ENCODE assay signal across 9 mouse cellular contexts in the genomic region with DNA sequence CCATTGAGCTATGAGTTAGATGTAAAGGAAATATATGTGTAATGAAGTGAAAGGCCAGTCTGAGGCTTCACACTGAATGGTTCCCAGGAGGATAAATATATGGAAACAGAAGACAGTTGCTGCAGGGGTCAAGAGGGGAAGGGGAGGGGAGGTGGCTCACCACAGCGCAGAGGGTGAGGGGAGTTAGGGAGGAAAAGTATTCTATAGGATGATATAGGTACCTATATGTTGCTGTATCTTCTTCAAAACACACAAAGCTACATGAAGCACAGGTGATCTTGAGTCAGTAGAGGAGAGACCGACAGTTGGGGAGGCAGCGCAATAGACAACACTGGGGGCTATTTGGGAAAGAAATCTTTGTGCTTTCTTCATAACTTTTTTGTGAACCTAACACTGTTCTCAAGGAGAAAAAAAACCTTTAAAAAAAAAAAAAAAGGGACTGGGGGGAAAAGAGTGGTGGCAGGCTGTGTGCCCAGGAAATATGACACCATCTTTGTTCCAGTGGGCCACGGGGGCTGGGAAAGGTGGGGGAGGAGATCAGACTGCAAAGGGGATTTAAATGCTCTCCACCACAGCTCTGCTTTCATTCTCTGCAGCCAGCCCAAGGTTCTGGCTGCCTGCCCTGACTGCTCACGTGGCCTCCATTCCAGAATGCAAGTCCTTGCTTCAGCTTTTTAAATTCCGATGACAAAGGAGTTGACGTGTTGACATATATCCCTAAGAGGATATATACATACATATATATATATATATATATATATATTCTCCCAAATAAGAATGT.
DNase-seq lines count a peak whose midpoint lies in the region; ATAC-seq and TF ChIP-seq lines count a peak whose summit lies in the region.
"Had no signal": no experiment of that assay in that cellular context is flagged by ENCODE, and none has a peak within 500 bp of the region (broad histone marks: within the 10 kb centered on the region; RNA-seq: fewer than 3 reads in every experiment).

No protein-coding gene starts in this region.

- H3K27me3 ChIP-seq in embryonic facial prominence, embryonic 12.5 days: no peaks in the 10 kb centered on the region
- H3K27me3 ChIP-seq in heart, embryonic 14.5 days (ENCODE audit: control insufficient read depth, insufficient read depth, low read length): no peaks in the 10 kb centered on the region
- H3K27me3 ChIP-seq in kidney, postnatal 0 days (ENCODE audit: insufficient read depth, low read length): no peaks in the 10 kb centered on the region

- H3K9ac ChIP-seq in embryonic facial prominence, embryonic 12.5 days: no peak overlapping the region
- H3K9ac ChIP-seq in heart, embryonic 14.5 days (ENCODE audit: low read length): no peak overlapping the region
- H3K9ac ChIP-seq in kidney, postnatal 0 days (ENCODE audit: low read depth, low read length): no peak overlapping the region

- TF ChIP-seq CTCF in kidney, postnatal 0 days (IDR thresholded peaks at IDR 0.05; ENCODE audit: low read depth): no peak

- peaks cover 7% of the 10 kb centered on the region for H3K4me1 ChIP-seq in embryonic facial prominence, embryonic 12.5 days
- peaks cover 17 to 30% of the 10 kb centered on the region in 2 experiments for H3K4me1 ChIP-seq in heart, embryonic 14.5 days (ENCODE audit: control insufficient read depth in 2 of 2, insufficient read depth in 2 of 2, low read length in 2 of 2)
- peaks cover 6% of the 10 kb centered on the region; the same call in 1 of the 2 replicates for H3K4me1 ChIP-seq in kidney, postnatal 0 days (replicated peaks; ENCODE audit: insufficient read depth, low read length)

- peak; percentile 91 for ATAC-seq in embryonic facial prominence, embryonic 12.5 days (ENCODE audit: insufficient number of reproducible peaks, insufficient read depth, low FRiP score, low TSS enrichment)
- peak; percentile 84 for ATAC-seq in heart, embryonic 14.5 days (ENCODE audit: insufficient number of reproducible peaks, insufficient read depth, low FRiP score, low read depth)
- ATAC-seq in kidney, postnatal 0 days (replicated peaks; ENCODE audit: low FRiP score, low read depth): peak; percentile 54; the same call in 1 of the 2 replicates
- no peak for ATAC-seq in erythroid progenitor cell, adult 5-6 weeks (replicated peaks; ENCODE audit: low FRiP score, poor library complexity, severe bottlenecking)

- peak; percentile 91 for DNase-seq in heart, adult 11 months
- no peak for DNase-seq in heart, postnatal 25 days (ENCODE audit: low spot score)
- peak; percentile 82 for DNase-seq in kidney, postnatal 0 days (ENCODE audit: low spot score)
- DNase-seq in lung, postnatal 25 days (ENCODE audit: low spot score): peak; percentile 8
- DNase-seq in right cerebral cortex, postnatal 10 days (ENCODE audit: low spot score in 2 of 2): peak; percentile 83 to 84

- 18% methylated on average over 7 of the region's 7 CpGs for WGBS in embryonic facial prominence, embryonic 12.5 days
- WGBS in heart, embryonic 14.5 days: 29% methylated on average over 7 of the region's 7 CpGs
- 19% methylated on average over 7 of the region's 7 CpGs for WGBS in kidney, postnatal 0 days

- H3K4me3 ChIP-seq in embryonic facial prominence, embryonic 12.5 days: no peak overlapping the region
- H3K4me3 ChIP-seq in heart, embryonic 14.5 days (ENCODE audit: control insufficient read depth in 1 of 2, insufficient read depth in 1 of 2, low read depth in 1 of 2, low read length in 2 of 2): no peak overlapping the region
- no peak overlapping the region for H3K4me3 ChIP-seq in kidney, postnatal 0 days (replicated peaks; ENCODE audit: low read depth, low read length)

- no peaks in the 10 kb centered on the region for H3K36me3 ChIP-seq in embryonic facial prominence, embryonic 12.5 days
- no peaks in the 10 kb centered on the region for H3K36me3 ChIP-seq in heart, embryonic 14.5 days (ENCODE audit: control insufficient read depth, insufficient read depth, low read length)
- no peaks in the 10 kb centered on the region for H3K36me3 ChIP-seq in kidney, postnatal 0 days (ENCODE audit: insufficient read depth, low read length)

- H3K9me3 ChIP-seq in embryonic facial prominence, embryonic 12.5 days: no peaks in the 10 kb centered on the region
- no peaks in the 10 kb centered on the region for H3K9me3 ChIP-seq in heart, embryonic 14.5 days (ENCODE audit: control insufficient read depth, low read length)
- H3K9me3 ChIP-seq in kidney, postnatal 0 days (replicated peaks; ENCODE audit: low read length): no peaks in the 10 kb centered on the region

- intact Hi-C loops in heart, postnatal 25 days (cut with DNase I): no loop called here

- peak overlapping the region; percentile 46 for H3K27ac ChIP-seq in embryonic facial prominence, embryonic 12.5 days
- peak overlapping the region; percentile 47 to 72; a peak in 3 of 4 replicates for H3K27ac ChIP-seq in heart, embryonic 14.5 days (replicated peaks in 1 of 2; ENCODE audit: control insufficient read depth in 1 of 2, insufficient read depth in 1 of 2, low read depth in 2 of 2, low read length in 2 of 2)
- no peak overlapping the region for H3K27ac ChIP-seq in kidney, postnatal 0 days
- H3K27ac ChIP-seq: macrophage had no signal

- H3K4me2 ChIP-seq in embryonic facial prominence, embryonic 12.5 days (replicated peaks): 0 out of 2 replicates have a peak overlapping the region, but pooled peaks have one; percentile 9
- peak overlapping the region; percentile 39 for H3K4me2 ChIP-seq in heart, embryonic 14.5 days (ENCODE audit: low read length)
- H3K4me2 ChIP-seq in kidney, postnatal 0 days (ENCODE audit: low read length): no peak overlapping the region; the same call in 1 of the 2 replicates
